ENCODE assay signal across 7 mouse cellular contexts in the genomic region with DNA sequence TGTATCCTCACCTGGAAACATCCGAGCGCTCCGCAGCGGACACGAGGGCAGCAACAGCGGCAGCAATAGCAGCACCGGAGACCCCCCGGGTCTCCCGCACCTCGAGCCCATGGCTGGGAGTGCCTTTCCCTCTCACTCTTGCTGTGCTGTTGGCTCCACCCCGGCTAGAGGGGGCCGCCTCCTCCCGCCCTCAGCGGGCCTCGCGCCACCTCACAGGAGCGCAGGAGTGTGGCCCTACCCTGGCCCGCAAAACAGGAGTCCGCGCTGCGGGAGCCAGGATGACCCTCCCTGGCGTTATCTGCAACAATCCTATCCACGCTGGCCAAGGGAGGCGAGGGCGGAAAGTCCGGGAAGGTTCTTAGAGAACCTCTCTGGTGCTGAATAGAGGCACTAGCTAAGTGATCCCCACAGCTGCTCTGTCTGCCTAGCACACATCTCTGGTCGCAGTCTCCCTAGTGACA. TPM values are rescaled to one million over a fixed set of nuclear protein-coding genes. Genes with fewer than 3 reads are reported as not detected.
DNase-seq lines count a peak whose midpoint lies in the region; ATAC-seq lines count a peak whose summit lies in the region.

A gene (minus strand): TSS at position 411 of the 461 bp plus-strand sequence.

- H3K9ac ChIP-seq in embryonic facial prominence, embryonic 15.5 days, result peak within 1 kb of the TSS; percentile 23; the same call in 1 of the 2 replicates
- no peak within 1 kb of the TSS; the same call in 1 of the 2 replicates for H3K9ac ChIP-seq in hindbrain, embryonic 14.5 days

- 2% methylated on average over 27 of the region's 27 CpGs for WGBS in embryonic facial prominence, embryonic 15.5 days
- WGBS in hindbrain, embryonic 14.5 days, result 4% methylated on average over 25 of the region's 27 CpGs
- 4% methylated on average over 24 of the region's 27 CpGs for WGBS in midbrain, embryonic 10.5 days

- ATAC-seq in embryonic facial prominence, embryonic 15.5 days (ENCODE audit: insufficient number of reproducible peaks, low FRiP score, low TSS enrichment, low read depth), result peak; percentile 41; the same call in 1 of the 2 replicates
- ATAC-seq in hindbrain, embryonic 14.5 days (ENCODE audit: low FRiP score), result peak; percentile 31; the same call in 1 of the 2 replicates
- no peak for ATAC-seq in monocyte, adult 5-6 weeks (replicated peaks; ENCODE audit: insufficient number of reproducible peaks, low FRiP score, low TSS enrichment, poor library complexity, severe bottlenecking)

- no peaks in the 10 kb centered on the region for H3K9me3 ChIP-seq in embryonic facial prominence, embryonic 15.5 days (replicated peaks)
- no peaks in the 10 kb centered on the region for H3K9me3 ChIP-seq in hindbrain, embryonic 14.5 days (ENCODE audit: control insufficient read depth, low read length)
- no peaks in the 10 kb centered on the region for H3K9me3 ChIP-seq in midbrain, embryonic 10.5 days (replicated peaks)

- peak within 1 kb of the TSS; percentile 87; the same call in 1 of the 2 replicates for H3K27ac ChIP-seq in embryonic facial prominence, embryonic 15.5 days (replicated peaks)
- no peak within 1 kb of the TSS for H3K27ac ChIP-seq in hindbrain, embryonic 14.5 days
- 0 out of 2 replicates have a peak within 1 kb of the TSS, but pooled peaks have one; percentile 23 for H3K27ac ChIP-seq in midbrain, embryonic 10.5 days (replicated peaks)

- H3K4me1 ChIP-seq in embryonic facial prominence, embryonic 15.5 days, result peaks cover 56% of the 10 kb centered on the region
- H3K4me1 ChIP-seq in hindbrain, embryonic 14.5 days (replicated peaks; ENCODE audit: control insufficient read depth, insufficient read depth, low read length), result peaks cover 4% of the 10 kb centered on the region; the same call in 1 of the 2 replicates
- peaks cover 16% of the 10 kb centered on the region for H3K4me1 ChIP-seq in midbrain, embryonic 10.5 days

- H3K36me3 ChIP-seq in embryonic facial prominence, embryonic 15.5 days, result no peaks in the 10 kb centered on the region
- H3K36me3 ChIP-seq in hindbrain, embryonic 14.5 days (replicated peaks; ENCODE audit: control insufficient read depth, insufficient read depth), result no peaks in the 10 kb centered on the region
- H3K36me3 ChIP-seq in midbrain, embryonic 10.5 days, result no peaks in the 10 kb centered on the region

- H3K4me2 ChIP-seq in embryonic facial prominence, embryonic 15.5 days (replicated peaks), result peak within 1 kb of the TSS; percentile 64
- H3K4me2 ChIP-seq in hindbrain, embryonic 14.5 days (replicated peaks), result peak within 1 kb of the TSS; percentile 46

- H3K27me3 ChIP-seq in embryonic facial prominence, embryonic 15.5 days, result peaks cover 2% of the 10 kb centered on the region; the same call in 1 of the 2 replicates
- peaks cover 32% of the 10 kb centered on the region for H3K27me3 ChIP-seq in hindbrain, embryonic 14.5 days (ENCODE audit: control insufficient read depth, insufficient read depth, low read length)
- peaks cover 63% of the 10 kb centered on the region for H3K27me3 ChIP-seq in midbrain, embryonic 10.5 days (ENCODE audit: low read depth, poor library complexity, severe bottlenecking)

- H3K4me3 ChIP-seq in embryonic facial prominence, embryonic 15.5 days (replicated peaks), result peak within 1 kb of the TSS; percentile 37
- peak within 1 kb of the TSS; percentile 23 for H3K4me3 ChIP-seq in hindbrain, embryonic 14.5 days (replicated peaks; ENCODE audit: low read length)
- H3K4me3 ChIP-seq in midbrain, embryonic 10.5 days, result peak within 1 kb of the TSS; percentile 44

- peak; percentile 42 for DNase-seq in retina, postnatal 1 day
- no peak for DNase-seq in retina, embryonic 14.5 days (ENCODE audit: low spot score)
- DNase-seq in hindbrain, embryonic 14.5 days (ENCODE audit: low spot score), result no peak
- DNase-seq in midbrain, embryonic 10.5 days (ENCODE audit: low spot score), result no peak
- DNase-seq in layer of hippocampus, postnatal 25 days (ENCODE audit: extremely low spot score in 1 of 2, low spot score in 1 of 2), result no peak

RNA-seq across cellular contexts. Expression of the gene that starts here (rescaled TPM):
- 75.8 and 79.0 TPM in 2 replicates for polyA plus RNA-seq in embryonic facial prominence, embryonic 15.5 days (2015; fragmentation: Nextera tagmentation; extraction: Ambion mirVana)
- polyA plus RNA-seq in hindbrain, embryonic 14.5 days (2014; fragmentation: Nextera tagmentation; extraction: Ambion mirVana), result 0.81 and 1.4 TPM in 2 replicates
- 0.84 and 1.1 TPM in 2 replicates for polyA plus RNA-seq in midbrain, embryonic 10.5 days (2016; fragmentation: Nextera tagmentation; extraction: Ambion mirVana)
- total RNA-seq in monocyte, adult 5-6 weeks (2017), result not detected in 3 replicates
- total RNA-seq in layer of hippocampus, postnatal 25 days (2021), result 1 to 10 TPM in 1 of 2 experiments, under 1 TPM in 1; 0.94 to 1.1 TPM

Comparison
In these comparisons a context has a peak if more than half of its experiments do, and no peak if none do; other contexts are left out.
1. RNA of the gene that starts here (polyA plus RNA-seq): 75.8 to 79.0 TPM in embryonic facial prominence, embryonic 15.5 days; 0.81 to 1.4 TPM in hindbrain, embryonic 14.5 days and 0.84 to 1.1 TPM in midbrain, embryonic 10.5 days; every median in the first group is over 10 times any median in the second.
2. Peak in every context shown above with its lines, with median percentiles within 50 percentile points of each other: H3K4me3 ChIP-seq.